Mouse (Mus musculus) cerebellum, adult 9-11 months (tissue): ENCODE measurements around the gene Cd300lf.

Source experiments
- DNase-seq: peaks from one replicate; pipeline ENCODE4 v3.0.0; 2022

Gene Cd300lf

GRCm38 (mm10) chr11:115071631-115072294, 62.0 kb downstream of the Cd300lf start:
- no peak for DNase-seq

GRCm38 (mm10) chr11:115071015-115071551, 62.7 kb downstream of the Cd300lf start:
- DNase-seq, result no peak

- no peak for DNase-seq
Observed at GRCm38 (mm10) chr11:115066768-115067167, 67.0 kb downstream of the Cd300lf start.
